Mouse (Mus musculus): ENCODE measurements around the gene Reep3. TPM values are rescaled to one million over a fixed set of nuclear protein-coding genes. Genes with fewer than 3 reads are reported as not detected.

Gene Reep3
- polyA plus RNA-seq (2012; rRNA removed), result 4.0 and 4.3 TPM in 2 replicates

DNA sequence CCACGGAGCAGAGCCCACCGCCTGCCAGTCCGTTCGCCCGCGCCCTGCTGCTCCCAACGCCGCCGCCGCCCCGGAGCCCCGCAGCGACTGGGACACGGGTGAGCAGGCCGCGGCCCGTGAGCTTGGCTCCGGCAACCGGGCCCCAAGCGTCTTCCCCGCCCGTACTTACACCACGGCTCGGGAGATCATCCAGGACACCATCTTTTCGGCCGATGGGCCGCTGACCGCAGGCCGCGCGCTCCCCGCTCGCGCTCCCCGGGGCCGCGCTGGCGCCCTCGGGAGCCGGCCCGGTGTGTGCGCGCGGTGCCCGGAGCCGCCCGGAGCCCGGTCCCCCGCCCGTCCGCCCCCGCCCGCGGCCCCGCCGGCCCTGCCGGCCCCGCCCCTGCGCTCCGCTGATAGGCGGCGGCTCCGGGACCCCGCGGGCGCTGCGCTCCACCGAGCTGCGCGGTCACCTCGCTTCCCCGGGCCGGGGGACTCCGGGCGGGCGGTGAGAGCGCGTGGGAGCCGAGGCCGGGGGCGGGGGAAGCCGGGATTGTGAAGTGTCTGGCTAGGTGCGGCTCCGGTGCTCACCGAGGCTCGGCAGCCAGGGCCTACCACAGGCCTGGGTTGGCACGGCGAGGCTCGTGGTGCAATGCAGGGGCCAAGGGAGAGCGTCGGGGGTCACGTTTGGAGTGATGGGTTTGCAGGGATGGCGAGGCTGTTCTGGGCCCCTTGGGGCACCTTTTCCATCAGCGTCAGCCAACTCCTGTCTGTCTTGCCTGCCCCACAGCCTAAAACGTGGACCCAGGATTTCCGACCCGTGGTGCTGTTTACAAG is at the start of gene Reep3:
Reep3 (minus strand) TSS at position 325 of the 816 bp plus-strand sequence.

DNA sequence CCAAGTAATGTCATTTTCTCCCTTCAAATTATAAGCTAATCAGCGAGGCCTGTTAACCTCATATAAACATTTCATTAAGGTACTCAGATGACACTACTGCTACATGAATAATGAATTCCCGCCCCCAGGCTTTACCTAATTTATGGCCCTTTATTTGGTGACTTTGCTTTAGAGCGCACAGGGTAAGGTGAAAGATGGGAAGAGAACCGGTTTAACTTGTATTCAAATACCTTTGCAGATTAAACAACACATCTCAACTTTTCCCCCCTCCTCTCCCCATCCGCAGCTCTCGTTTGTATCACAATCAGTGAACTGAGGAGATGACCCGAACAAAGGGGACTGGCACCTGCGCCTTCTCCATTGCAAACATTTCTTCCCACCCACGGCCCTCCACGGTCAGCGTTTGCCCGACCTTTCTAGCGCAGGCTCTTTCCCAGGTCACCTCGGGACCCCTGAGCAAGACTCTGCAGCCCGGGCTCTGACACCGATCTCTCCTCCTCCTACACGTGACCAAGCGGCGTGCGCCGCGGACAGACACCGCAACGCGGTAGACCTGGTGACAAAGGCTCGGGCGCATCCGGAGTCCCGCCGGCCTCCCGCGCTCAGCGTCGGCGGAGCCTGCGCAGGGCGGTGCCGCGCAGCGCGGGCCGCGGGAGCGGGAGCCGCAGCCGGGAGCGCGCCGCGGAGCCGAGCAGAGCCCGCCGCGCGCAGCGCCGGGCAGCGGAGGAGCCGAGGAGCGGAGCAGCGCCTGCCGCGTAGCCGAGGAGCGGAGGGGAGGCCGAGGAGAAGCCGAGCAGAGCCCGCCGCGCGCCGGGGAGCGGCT is 736 bp downstream of the Reep3 start, which contains the start of gene Jmjd1c:
Jmjd1c (plus strand) TSS at position 328 of the 823 bp plus-strand sequence.

Other genes with a start within 250 kb of the Reep3 start
- 6.8 and 7.7 TPM in 2 replicates for gene Jmjd1c, start 820 bp downstream of the Reep3 start, polyA plus RNA-seq (2012; rRNA removed)
- gene Nrbf2, start 188.4 kb upstream of the Reep3 start, polyA plus RNA-seq (2012; rRNA removed), result 5.5 and 6.5 TPM in 2 replicates